Mouse (Mus musculus) hindbrain, embryonic 13.5 days (tissue): ENCODE measurements at regions not wholly inside any gene's neighbourhood (a gene's known extent, or its start where the extent isn't known, plus 50 kb on each side); places are given as distances from the start of the nearest gene placed in this dataset.
A peak's percentile ranks its signal among the peaks of the same experiment; 100 is the strongest.

Experiments
- ATAC-seq: fragments of 200-750 bp; cut with Nextera tagmentation; 2 replicates; pipeline ENCODE4 v1.8.0; 2017; ENCODE audit warnings: moderate TSS enrichment; ENCODE audit not compliant: low FRiP score
- H3K27ac ChIP-seq: fragments of 300-500 bp; sonication (generic); 2 replicates; pipeline ENCODE4 v1.5.1; 2015; ENCODE audit warnings: inconsistent platforms, mild to moderate bottlenecking, moderate library complexity
- H3K27me3 ChIP-seq: fragments of 300-500 bp; sonication (generic); 2 replicates; pipeline ENCODE4 v1.6.1; 2015; ENCODE audit warnings: mild to moderate bottlenecking, inconsistent platforms
- H3K36me3 ChIP-seq: fragments of 300-500 bp; sonication (generic); 2 replicates; pipeline ENCODE4 v1.6.1; 2015; ENCODE audit warnings: mild to moderate bottlenecking, inconsistent platforms
- H3K4me1 ChIP-seq: fragments of 300-500 bp; sonication (generic); replicated peaks from 2 replicates; pipeline ENCODE4 v1.6.1; 2015; ENCODE audit warnings: inconsistent platforms
- H3K4me2 ChIP-seq: fragments of 300-500 bp; sonication (generic); 2 replicates; pipeline ENCODE4 v1.6.1; 2015; ENCODE audit warnings: inconsistent platforms, mild to moderate bottlenecking, moderate library complexity
- H3K4me3 ChIP-seq: fragments of 300-500 bp; sonication (generic); 2 replicates; pipeline ENCODE4 v1.5.1; 2015; ENCODE audit warnings: mild to moderate bottlenecking, inconsistent platforms
- H3K9ac ChIP-seq: fragments of 300-500 bp; sonication (generic); 2 replicates; pipeline ENCODE4 v1.6.1; 2015; ENCODE audit warnings: mild to moderate bottlenecking, inconsistent platforms
- H3K9me3 ChIP-seq: fragments of 300-500 bp; sonication (generic); 2 replicates; pipeline ENCODE4 v1.6.1; 2016; ENCODE audit warnings: inconsistent platforms
- WGBS: fragments of 180-500 bp; shearing (Covaris S2); methylation state at CpG from one replicate; pipeline ENCODE4 v1.1.7; 2015; 5-methylcytosine and 5-hydroxymethylcytosine counted together

DNA sequence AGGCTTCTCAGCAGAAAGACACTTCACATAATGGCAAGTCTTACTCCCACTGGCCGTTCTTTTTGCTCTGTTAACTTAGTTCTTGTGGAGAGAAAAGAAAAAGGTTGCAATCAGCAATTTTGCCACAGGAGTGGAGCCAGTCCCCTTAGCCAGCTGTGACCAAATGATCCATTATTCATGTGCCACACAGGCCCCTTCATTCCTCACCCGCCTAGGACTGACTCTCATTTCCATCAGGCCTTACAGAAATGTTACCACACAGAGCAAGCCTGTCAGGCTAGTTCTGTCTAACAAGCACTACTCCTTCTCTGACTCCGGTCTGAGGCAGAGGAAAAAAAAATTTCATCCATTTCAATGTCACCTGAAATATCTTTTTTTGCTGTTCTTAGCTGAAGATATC is 1266.2 kb downstream of the Gsdmc2 start:
- Histone ChIP-seq H3K9me3 (no peaks in the 10 kb centered on the region), H3K27me3 (no peaks in the 10 kb centered on the region), H3K4me2 (no peak overlapping the region), H3K4me3 (no peak overlapping the region), H3K4me1 (peaks cover 5% of the 10 kb centered on the region), H3K36me3 (no peaks in the 10 kb centered on the region), H3K9ac (no peak overlapping the region), H3K27ac (no peak overlapping the region)
- ATAC-seq, result no peak
- 21% methylated on average over 3 of the region's 3 CpGs for WGBS

DNA sequence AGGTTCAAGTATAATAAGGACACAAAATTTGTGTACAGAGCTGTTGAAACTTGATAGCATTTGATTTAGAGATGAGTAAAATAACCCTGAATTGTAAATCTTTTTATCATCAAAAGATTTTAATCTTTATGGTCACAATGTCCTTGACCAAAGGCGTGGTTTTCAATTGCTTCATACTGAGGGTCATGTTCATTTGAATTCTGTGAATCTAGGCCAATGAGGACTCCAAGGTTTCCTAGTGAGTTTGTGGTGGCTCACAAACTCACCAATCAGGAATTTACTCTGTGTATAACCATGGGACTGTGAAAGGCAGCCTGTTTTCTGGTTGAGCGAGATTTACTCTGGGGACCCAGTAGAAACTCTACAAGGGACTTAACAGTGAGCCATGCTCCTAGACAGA is 1269.2 kb downstream of the Gsdmc2 start:
- Histone ChIP-seq H3K27ac (no peak overlapping the region), H3K4me2 (no peak overlapping the region), H3K27me3 (no peaks in the 10 kb centered on the region), H3K4me3 (no peak overlapping the region), H3K4me1 (peaks cover 5% of the 10 kb centered on the region), H3K9me3 (no peaks in the 10 kb centered on the region), H3K36me3 (no peaks in the 10 kb centered on the region), H3K9ac (no peak overlapping the region)
- no peak for ATAC-seq
- 88% methylated on average over 2 of the region's 2 CpGs for WGBS

DNA sequence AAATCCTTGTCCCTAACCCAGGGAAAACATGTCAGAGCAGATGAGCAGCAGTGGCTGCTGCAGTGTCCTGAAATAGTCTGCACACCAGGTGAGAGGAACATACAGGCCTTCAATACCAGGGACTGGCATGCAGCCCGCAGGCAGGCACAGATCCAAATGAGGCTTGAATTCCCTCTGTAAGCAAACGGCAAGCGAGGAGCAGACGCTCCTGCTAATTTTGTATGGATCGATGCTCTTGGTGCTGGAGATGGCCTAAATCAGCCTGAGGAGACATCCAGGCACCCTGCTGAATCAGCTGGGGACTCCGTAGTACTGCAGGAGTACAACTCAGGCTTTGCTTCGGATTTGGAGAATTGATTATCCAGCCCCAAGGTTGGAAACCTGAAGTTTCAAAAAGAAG is 1273.2 kb downstream of the Gsdmc2 start:
- Histone ChIP-seq H3K27ac (no peak overlapping the region), H3K9me3 (no peaks in the 10 kb centered on the region), H3K27me3 (peaks cover 10% of the 10 kb centered on the region), H3K4me3 (no peak overlapping the region), H3K9ac (no peak overlapping the region), H3K4me2 (no peak overlapping the region), H3K36me3 (no peaks in the 10 kb centered on the region), H3K4me1 (no peaks in the 10 kb centered on the region)
- peak; percentile 49; the same call in 1 of the 2 replicates for ATAC-seq
- WGBS, result 51% methylated on average over 7 of the region's 7 CpGs

DNA sequence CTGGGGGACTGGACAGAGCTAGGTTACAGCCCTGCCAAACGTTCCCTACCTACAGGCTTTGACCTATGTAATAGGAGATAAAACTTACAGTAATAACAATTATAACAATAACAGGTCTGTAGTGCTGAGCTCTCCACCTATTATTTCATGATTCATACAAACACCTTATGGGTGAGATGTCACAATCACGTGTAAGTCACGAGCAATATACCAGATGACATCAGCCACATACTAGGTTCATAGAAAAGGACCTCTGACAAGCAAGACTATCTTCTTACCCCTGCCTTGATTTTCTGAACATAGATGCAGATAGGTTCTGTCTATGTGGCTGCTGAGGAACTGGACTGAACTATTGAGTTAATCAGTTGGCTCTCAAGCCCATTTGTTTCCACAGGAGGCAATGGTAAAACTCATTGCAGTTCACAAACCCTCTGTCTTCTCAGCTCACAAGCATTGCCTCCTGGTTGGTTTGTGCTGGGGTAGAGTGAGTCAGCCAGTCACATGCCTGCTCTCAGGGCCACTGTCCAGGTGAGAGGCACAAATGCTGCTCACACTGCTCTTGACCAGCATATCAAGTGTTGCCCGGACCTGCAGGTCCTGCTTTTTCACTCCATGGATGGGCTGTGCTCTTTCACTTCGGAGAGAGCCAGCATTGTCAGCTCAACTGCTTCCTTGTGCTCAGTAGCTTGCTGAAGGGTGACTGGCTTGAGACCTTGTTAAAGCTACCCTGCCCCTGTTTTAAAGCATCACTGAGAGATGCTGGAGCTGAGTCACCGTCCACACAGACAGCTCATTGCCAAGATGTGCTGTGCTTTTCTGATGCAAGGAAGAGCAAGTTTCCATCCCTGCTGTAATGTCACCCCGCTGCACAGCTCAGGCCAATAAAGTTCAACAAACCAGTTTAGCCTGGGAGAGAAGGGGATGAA is 1275.9 kb downstream of the Gsdmc2 start:
- no peak for ATAC-seq
- Histone ChIP-seq H3K4me1 (0 out of 2 replicates have a peak, but pooled peaks cover 6% of the 10 kb centered on the region), H3K4me2 (no peak overlapping the region), H3K9me3 (no peaks in the 10 kb centered on the region), H3K4me3 (no peak overlapping the region), H3K9ac (no peak overlapping the region), H3K27ac (no peak overlapping the region), H3K36me3 (no peaks in the 10 kb centered on the region), H3K27me3 (peaks cover 10% of the 10 kb centered on the region)
- WGBS, result 79% methylated on average over 7 of the region's 7 CpGs

DNA sequence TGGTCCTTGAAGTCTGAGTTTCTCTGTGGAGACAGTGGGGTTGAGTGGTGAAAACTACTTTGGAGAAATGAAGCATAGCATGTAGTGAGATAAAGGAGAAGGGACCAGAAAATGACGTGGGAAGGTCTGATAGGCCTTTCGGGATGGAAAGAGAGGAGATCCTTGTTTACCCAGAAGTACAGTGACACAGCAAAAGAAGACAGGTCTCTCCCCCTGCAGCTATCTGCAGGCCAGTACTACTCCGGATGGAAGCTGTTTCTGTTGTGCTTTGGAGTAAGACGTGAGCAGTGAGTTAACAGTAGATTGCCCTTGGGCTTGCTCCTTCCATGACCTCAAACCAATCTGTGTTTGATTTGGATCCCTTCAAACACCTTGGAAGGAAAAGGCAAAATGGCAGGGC is 1277.5 kb downstream of the Gsdmc2 start:
- H3K4me3 ChIP-seq, result no peak overlapping the region
- H3K27me3 ChIP-seq, result peaks cover 10% of the 10 kb centered on the region
- 0 out of 2 replicates have a peak, but pooled peaks cover 6% of the 10 kb centered on the region for H3K4me1 ChIP-seq
- no peak overlapping the region for H3K27ac ChIP-seq
- H3K36me3 ChIP-seq, result no peaks in the 10 kb centered on the region
- no peak overlapping the region for H3K9ac ChIP-seq
- no peak overlapping the region for H3K4me2 ChIP-seq
- WGBS, result 92% methylated on average over 4 of the region's 4 CpGs
- no peak for ATAC-seq
- no peaks in the 10 kb centered on the region for H3K9me3 ChIP-seq

DNA sequence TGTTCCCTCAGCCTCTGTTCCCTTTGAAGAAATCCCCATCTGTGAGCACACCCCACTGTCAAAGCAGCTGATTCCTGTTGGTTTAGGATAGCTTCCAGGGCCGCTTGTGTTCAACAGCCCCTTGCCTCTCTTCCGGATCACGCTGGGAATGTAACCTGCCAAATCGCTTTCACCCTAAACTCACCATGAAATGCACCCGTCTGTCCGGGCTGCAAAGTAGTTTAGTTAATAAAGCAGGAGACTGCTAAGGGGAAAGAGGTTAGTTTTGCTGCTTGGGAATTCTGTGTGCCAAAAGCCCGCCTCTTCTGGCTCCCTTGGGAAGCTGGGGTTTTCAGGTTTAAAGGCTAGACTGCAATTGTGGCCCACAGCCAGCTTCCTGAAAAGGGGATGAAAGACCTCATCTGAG is 1278.9 kb downstream of the Gsdmc2 start:
- H3K27ac ChIP-seq, result no peak overlapping the region
- WGBS, result 7% methylated on average over 7 of the region's 7 CpGs
- H3K27me3 ChIP-seq, result peaks cover 10% of the 10 kb centered on the region
- peak overlapping the region; percentile 26; the same call in 1 of the 2 replicates for H3K4me2 ChIP-seq
- H3K4me1 ChIP-seq, result 0 out of 2 replicates have a peak, but pooled peaks cover 6% of the 10 kb centered on the region
- H3K9me3 ChIP-seq, result no peaks in the 10 kb centered on the region
- peak; percentile 54; the same call in 1 of the 2 replicates for ATAC-seq
- no peaks in the 10 kb centered on the region for H3K36me3 ChIP-seq
- no peak overlapping the region for H3K4me3 ChIP-seq
- H3K9ac ChIP-seq, result no peak overlapping the region

DNA sequence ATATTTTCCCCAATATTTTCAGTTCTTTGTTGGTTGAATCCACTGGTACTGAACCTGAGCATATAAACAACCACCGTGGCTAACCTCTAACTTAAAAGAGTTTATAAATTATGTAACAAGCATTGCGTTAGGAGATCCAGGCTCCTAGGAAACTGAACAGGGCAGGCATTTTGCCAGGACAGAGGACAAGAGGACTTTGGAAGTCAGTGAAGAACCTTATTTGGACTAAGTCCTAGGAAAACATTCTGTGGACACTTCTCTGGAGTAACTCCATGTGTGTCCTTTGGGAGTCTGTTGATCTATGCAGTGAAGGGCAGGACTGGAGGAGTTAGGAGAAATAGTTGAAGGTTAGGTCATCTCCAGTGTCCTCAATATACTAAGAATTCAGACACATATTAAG is 1311.7 kb downstream of the Gsdmc2 start:
- Histone ChIP-seq H3K4me1 (no peaks in the 10 kb centered on the region), H3K36me3 (no peaks in the 10 kb centered on the region), H3K4me3 (no peak overlapping the region), H3K9ac (no peak overlapping the region), H3K9me3 (no peaks in the 10 kb centered on the region), H3K27ac (no peak overlapping the region), H3K4me2 (no peak overlapping the region), H3K27me3 (no peaks in the 10 kb centered on the region)
- no peak for ATAC-seq
- WGBS, result 73% methylated on average over 2 of the region's 2 CpGs

DNA sequence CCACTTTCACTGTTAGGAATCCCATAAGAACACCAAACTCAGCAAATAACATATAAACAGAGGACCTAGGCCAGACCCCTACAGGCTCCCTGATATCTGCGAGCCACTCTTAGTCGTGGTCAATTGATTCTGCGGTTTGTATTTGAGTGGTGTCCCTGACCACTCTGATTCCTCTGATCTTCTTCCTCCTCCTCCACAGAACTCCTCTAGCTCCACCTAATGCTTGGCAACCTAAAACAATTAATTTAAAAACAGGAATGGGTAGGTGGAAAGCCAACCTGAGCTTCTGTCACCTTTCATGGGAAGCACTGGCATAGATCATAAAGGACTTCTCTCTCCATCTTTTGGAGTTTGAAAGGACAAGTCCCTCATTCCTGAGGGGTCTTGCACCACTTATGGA is 1316.0 kb downstream of the Gsdmc2 start:
- 89% methylated on average over 3 of the region's 3 CpGs for WGBS
- H3K9me3 ChIP-seq, result no peaks in the 10 kb centered on the region
- H3K27me3 ChIP-seq, result no peaks in the 10 kb centered on the region
- no peak overlapping the region for H3K9ac ChIP-seq
- no peaks in the 10 kb centered on the region for H3K36me3 ChIP-seq
- no peaks in the 10 kb centered on the region for H3K4me1 ChIP-seq
- no peak overlapping the region for H3K27ac ChIP-seq
- H3K4me2 ChIP-seq, result no peak overlapping the region
- H3K4me3 ChIP-seq, result no peak overlapping the region
- ATAC-seq, result no peak

DNA sequence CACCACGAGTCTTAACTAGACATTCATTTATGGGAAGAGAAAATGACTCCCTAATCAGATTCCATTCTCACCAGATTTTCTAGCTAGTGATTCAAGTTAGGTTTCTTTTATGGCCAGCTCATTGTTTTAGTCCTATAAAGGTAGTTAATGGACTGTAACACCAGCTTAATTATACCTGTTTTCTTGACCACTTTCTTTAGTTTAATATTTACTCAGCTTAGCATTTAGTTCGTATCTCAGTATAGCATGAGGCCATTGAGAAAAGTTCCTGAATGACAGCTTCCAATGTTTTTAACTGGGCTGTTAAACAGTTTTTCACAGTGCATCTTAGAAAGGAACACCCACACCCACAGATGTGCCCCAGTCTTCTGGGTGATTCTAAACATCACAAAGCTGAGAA is 1320.3 kb downstream of the Gsdmc2 start:
- H3K4me2 ChIP-seq, result no peak overlapping the region
- ATAC-seq, result no peak
- no peaks in the 10 kb centered on the region for H3K36me3 ChIP-seq
- H3K9me3 ChIP-seq, result no peaks in the 10 kb centered on the region
- H3K9ac ChIP-seq, result no peak overlapping the region
- H3K4me1 ChIP-seq, result no peaks in the 10 kb centered on the region
- no peaks in the 10 kb centered on the region for H3K27me3 ChIP-seq
- no peak overlapping the region for H3K4me3 ChIP-seq
- no peak overlapping the region for H3K27ac ChIP-seq
- 32% methylated on average over 2 of the region's 2 CpGs for WGBS

DNA sequence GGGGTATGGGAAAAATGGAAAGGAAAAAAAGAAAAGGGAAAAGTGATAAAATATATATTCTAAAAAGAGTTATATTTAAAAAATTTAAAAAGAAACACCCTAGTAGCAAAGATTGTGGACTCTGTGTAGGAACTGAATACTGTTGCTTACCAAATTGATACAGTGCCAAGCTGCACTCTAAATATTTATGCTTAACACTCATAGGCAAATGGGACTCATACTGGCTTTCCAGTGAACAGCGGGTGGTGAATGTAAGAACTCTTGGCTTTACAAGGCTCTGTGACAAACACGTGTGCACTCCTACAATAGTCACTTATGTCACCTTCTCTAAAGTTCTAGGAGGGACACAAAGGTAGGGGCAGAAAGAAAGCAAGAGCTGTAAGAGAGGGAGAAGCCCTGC is 1320.8 kb downstream of the Gsdmc2 start:
- Histone ChIP-seq H3K9me3 (no peaks in the 10 kb centered on the region), H3K4me2 (no peak overlapping the region), H3K4me1 (no peaks in the 10 kb centered on the region), H3K9ac (no peak overlapping the region), H3K4me3 (no peak overlapping the region), H3K27ac (no peak overlapping the region), H3K27me3 (no peaks in the 10 kb centered on the region), H3K36me3 (no peaks in the 10 kb centered on the region)
- no peak for ATAC-seq
- 69% methylated on average over 2 of the region's 2 CpGs for WGBS

DNA sequence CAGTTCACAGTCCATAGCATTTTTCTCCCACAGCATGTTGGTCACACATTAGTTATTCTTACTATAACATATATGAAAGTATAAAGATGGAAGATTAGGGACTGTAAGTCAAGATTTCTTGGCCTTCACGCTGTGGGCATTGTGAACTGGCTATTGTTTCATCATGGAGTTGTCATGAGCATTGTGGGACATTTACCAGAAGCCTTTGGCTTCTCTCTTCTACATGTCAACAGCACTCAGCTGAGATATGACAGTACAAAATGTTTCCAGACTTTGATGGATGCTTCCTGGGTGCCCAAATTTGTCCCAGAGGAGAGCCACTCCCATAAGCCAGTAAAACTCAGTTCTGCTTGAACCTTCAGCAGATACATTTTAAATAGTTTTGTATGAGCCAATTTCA is 1331.5 kb downstream of the Gsdmc2 start:
- Histone ChIP-seq H3K9me3 (no peaks in the 10 kb centered on the region), H3K4me3 (no peak overlapping the region), H3K27ac (no peak overlapping the region), H3K36me3 (no peaks in the 10 kb centered on the region), H3K4me2 (no peak overlapping the region), H3K9ac (no peak overlapping the region), H3K4me1 (no peaks in the 10 kb centered on the region), H3K27me3 (no peaks in the 10 kb centered on the region)
- 79% methylated on average over 1 of the region's 1 CpGs for WGBS
- no peak for ATAC-seq

DNA sequence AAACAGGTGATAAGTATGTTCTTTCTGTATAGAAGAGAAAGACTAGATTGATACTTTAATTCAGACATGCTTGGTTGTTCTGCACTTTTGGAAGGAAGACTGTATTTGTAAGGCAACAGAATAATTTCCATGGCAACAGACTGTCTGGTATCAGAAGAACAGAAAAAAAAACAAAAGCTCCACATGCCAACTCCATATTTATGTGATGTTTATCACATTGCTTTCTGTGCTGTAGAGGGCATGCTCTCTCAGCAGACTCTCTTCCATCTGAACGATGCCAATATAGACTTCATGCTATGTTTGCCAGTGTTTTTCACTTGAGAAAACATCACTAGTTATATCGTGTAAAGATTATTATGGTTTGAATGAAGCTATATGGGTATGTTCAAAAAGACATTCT is 1333.5 kb downstream of the Gsdmc2 start:
- no peaks in the 10 kb centered on the region for H3K36me3 ChIP-seq
- no peaks in the 10 kb centered on the region for H3K9me3 ChIP-seq
- no peak for ATAC-seq

DNA sequence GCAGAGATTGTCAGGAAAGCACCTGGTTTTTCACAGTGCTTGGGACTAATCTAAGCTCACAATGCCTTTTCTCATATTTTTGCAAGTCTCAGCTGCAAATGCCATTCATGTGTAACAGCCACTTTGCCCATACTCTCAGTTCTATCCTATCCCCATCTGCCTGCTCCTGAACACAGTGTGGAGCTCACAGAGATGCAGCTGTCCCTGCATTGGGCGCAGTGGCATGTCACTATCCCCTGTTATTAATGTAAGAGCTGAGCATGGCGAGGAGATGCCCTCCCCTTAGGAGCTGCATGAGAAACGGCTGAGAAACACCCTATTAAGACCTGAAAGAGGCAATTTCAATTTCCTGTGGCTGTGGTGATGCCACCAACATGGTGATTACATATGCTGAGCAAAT is 1341.1 kb downstream of the Gsdmc2 start:
- H3K4me1 ChIP-seq, result no peaks in the 10 kb centered on the region
- no peaks in the 10 kb centered on the region for H3K27me3 ChIP-seq
- ATAC-seq, result no peak
- no peak overlapping the region for H3K27ac ChIP-seq
- no peak overlapping the region for H3K9ac ChIP-seq
- no peak overlapping the region for H3K4me2 ChIP-seq
- WGBS, result 83% methylated on average over 3 of the region's 3 CpGs
- no peak overlapping the region for H3K4me3 ChIP-seq
- H3K9me3 ChIP-seq, result no peaks in the 10 kb centered on the region
- H3K36me3 ChIP-seq, result no peaks in the 10 kb centered on the region

More for the DNA sequence above, 1333.5 kb downstream of the Gsdmc2 start:
- no peaks in the 10 kb centered on the region for H3K4me1 ChIP-seq
- 88% methylated on average over 2 of the region's 2 CpGs for WGBS
- no peak overlapping the region for H3K27ac ChIP-seq
- H3K4me2 ChIP-seq, result no peak overlapping the region
- H3K4me3 ChIP-seq, result no peak overlapping the region
- no peaks in the 10 kb centered on the region for H3K27me3 ChIP-seq
- H3K9ac ChIP-seq, result no peak overlapping the region
